Mouse (Mus musculus) erythroblast, embryonic 14.5 days (primary cell): ENCODE results near the gene N4bp2l2. TPM values are rescaled to one million over a fixed set of nuclear protein-coding genes. Genes with fewer than 3 reads are reported as not detected.
"Not testable (repeated sequence)": the region's sequence is repeated elsewhere in the genome, so short reads cannot be mapped to it uniquely, and the experiment has no call there.

Experiments
- H3K27me3 ChIP-seq: 2 replicates; pipeline ENCODE4 v1.6.1; 2012; ENCODE audit warnings: inconsistent platforms; ENCODE audit not compliant: control insufficient read depth
- H3K36me3 ChIP-seq: 2 replicates; pipeline ENCODE4 v1.6.1; 2012; ENCODE audit warnings: mild to moderate bottlenecking, inconsistent platforms; ENCODE audit not compliant: control insufficient read depth
- H3K4me1 ChIP-seq: 2 replicates; pipeline ENCODE4 v1.6.1; 2012; ENCODE audit warnings: inconsistent platforms; ENCODE audit not compliant: control insufficient read depth
- H3K4me3 ChIP-seq: replicated peaks from 2 replicates; pipeline ENCODE3; 2012; ENCODE audit warnings: moderate library complexity, mild to moderate bottlenecking, inconsistent platforms
- H3K9me3 ChIP-seq: 2 replicates; pipeline ENCODE4 v1.6.1; 2012; ENCODE audit warnings: low read length, inconsistent platforms, mixed read lengths; ENCODE audit not compliant: control insufficient read depth
- GATA1 ChIP-seq: IDR thresholded peaks from 2 replicates; pipeline ENCODE4 v1.6.1; 2012; ENCODE audit warnings: low read length, inconsistent platforms, mixed read lengths
- TAL1 ChIP-seq: IDR thresholded peaks from 3 replicates; pipeline ENCODE4 v1.6.1; 2012; ENCODE audit warnings: low read length, inconsistent platforms, mixed read lengths
- polyA plus RNA-seq: library from polyadenylated mRNA; stranded (reverse); fragments of >175 nt; gene quantifications from 2 replicates; pipeline ENCODE4 v1.2.3, GENCODE M21; 2012

The N4bp2l2 gene
- polyA plus RNA-seq, 1 experiment = 1.5 TPM

DNA sequence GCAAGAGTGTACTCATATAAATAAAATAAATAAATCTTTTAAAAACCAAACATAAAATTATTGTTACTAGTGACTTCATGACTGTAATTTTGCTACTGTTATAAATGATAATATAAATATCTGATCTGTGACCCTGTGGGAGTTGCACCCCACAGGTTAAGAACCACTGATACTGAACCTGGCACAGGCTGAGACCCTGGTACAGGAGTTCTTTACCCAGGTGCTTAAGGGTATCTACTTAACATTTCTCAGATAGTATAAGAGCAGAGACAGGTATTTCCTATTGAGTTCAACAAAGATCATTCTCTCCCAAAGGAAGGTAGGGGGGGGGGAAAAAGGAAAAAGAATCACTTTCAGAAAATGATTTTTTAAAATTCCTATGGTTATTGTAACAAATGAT lies 11.4 kb downstream of the N4bp2l2 start:
- Histone ChIP-seq H3K36me3 (peaks cover 83% of the 10 kb centered on the region), H3K27me3 (no peaks in the 10 kb centered on the region), H3K4me1 (peaks cover 18% of the 10 kb centered on the region), H3K9me3 (no peaks in the 10 kb centered on the region), H3K4me3 (no peak overlapping the region)
- TF ChIP-seq GATA1 (no peak), TAL1 (no peak)

DNA sequence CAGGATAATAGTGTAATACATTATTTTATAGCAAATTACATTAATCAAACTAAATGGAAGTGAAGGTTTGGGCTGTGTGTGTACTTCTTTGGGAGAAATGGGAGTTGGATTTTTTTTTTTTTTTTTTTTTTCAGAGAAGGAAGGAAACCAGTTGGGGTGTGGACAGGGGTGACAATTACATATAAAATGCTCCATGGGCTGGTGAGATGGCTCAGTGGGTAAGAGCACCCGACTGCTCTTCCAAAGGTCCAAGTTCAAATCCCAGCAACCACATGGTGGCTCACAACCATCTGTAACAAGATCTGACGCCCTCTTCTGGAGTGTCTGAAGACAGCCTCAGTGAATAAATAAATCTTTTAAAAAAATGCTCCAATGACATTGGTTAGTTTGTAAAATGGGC lies 13.4 kb downstream of the N4bp2l2 start:
- TF ChIP-seq TAL1 (no peak), GATA1 (no peak)
- H3K4me1 ChIP-seq = peaks cover 5% of the 10 kb centered on the region
- H3K4me3 ChIP-seq = no peak overlapping the region
- peaks cover 84% of the 10 kb centered on the region for H3K36me3 ChIP-seq
- H3K9me3 ChIP-seq = no peaks in the 10 kb centered on the region
- H3K27me3 ChIP-seq = no peaks in the 10 kb centered on the region

DNA sequence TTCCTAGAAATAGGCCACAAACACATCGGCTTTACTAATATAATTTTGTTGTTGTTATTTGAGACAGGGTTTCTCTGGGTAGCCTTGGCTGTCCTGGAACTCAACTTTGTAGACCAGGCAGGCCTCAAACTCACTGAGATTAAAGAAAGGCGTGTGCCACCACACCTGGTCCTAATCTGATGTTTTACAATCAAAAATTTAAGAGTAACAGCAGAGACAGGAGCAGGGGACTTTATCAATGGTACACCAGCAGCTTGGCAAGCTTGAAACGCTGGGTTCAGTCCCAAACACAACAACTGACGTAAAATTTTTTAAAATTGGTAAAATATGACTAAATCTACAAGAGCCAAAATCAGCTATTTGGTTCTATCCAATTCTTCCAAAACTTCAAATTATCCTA lies 21.1 kb downstream of the N4bp2l2 start:
- peaks cover 44% of the 10 kb centered on the region for H3K4me1 ChIP-seq
- no peak overlapping the region for H3K4me3 ChIP-seq
- no peaks in the 10 kb centered on the region for H3K9me3 ChIP-seq
- H3K36me3 ChIP-seq = peaks cover 94% of the 10 kb centered on the region
- no peaks in the 10 kb centered on the region for H3K27me3 ChIP-seq
- TF ChIP-seq TAL1 (no peak), GATA1 (no peak)

DNA sequence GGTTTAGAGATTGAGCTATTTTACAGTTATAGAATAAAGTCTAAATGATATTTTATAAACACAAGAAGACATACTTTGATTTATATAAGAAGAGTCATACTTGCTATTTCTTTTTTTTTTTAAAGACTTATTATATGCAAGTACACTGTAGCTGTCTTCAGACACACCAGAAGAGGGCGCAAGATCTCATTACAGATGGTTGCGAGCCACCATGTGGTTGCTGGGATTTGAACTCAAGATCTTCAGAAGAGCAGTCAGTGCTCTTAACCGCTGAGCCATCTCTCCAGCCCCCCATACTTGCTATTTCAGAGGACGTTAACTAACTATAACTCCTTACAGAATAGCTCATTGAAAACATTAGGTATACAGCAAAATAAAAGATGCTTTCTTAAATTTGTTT lies 22.6 kb downstream of the N4bp2l2 start:
- H3K4me1 ChIP-seq = peaks cover 44% of the 10 kb centered on the region
- not testable (repeated sequence) for H3K9me3 ChIP-seq, H3K4me3 ChIP-seq, H3K27me3 ChIP-seq
- H3K36me3 ChIP-seq = peaks cover 93% of the 10 kb centered on the region

DNA sequence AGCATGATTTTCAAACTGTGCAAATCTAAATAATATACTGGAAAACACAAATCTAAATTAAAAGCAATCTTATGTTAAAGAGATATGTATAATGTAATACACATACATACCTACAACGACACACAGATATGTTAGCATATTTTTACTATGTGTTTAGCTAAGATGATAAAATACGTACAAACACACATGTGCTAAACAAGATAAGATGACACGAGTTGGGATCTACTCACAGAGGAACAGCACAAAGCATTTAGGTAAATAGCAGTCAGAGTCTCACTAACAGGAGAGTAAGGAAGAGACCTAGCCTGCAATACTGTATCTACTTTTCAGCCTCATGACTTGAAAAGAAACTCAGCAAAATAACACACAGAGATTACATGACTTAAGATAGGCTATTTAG lies 24.5 kb downstream of the N4bp2l2 start:
- peaks cover 44% of the 10 kb centered on the region for H3K4me1 ChIP-seq
- H3K9me3 ChIP-seq = no peaks in the 10 kb centered on the region
- TF ChIP-seq GATA1 = peak; percentile 39; the same call in 1 of the 2 replicates
- no peak; the same call in 2 of the 3 replicates for TF ChIP-seq TAL1
- peaks cover 93% of the 10 kb centered on the region for H3K36me3 ChIP-seq
- no peaks in the 10 kb centered on the region for H3K27me3 ChIP-seq
- H3K4me3 ChIP-seq = no peak overlapping the region

DNA sequence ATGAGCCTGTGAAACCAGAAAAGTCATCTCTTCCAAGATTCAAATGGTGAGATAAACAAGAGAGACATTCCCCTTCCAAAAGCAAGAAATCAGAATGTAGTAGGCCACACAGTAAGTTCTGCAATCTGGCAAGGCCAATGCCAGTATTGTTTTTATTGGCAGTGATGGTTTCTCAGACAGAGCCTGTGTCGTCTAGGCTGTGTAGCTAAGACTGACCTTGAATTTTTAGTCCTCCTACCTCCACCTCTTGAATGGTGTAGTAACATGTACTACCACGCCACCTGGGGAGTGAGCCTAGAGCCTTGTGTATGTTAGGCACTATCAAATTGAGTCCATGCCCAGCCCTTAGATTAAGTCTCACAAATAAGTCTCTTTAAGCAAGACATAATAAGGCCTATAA lies 36.3 kb downstream of the N4bp2l2 start:
- H3K27me3 ChIP-seq = no peaks in the 10 kb centered on the region
- H3K4me3 ChIP-seq = no peak overlapping the region
- H3K9me3 ChIP-seq = no peaks in the 10 kb centered on the region
- TF ChIP-seq GATA1 = no peak
- no peaks in the 10 kb centered on the region for H3K4me1 ChIP-seq
- H3K36me3 ChIP-seq = peaks cover 53% of the 10 kb centered on the region

DNA sequence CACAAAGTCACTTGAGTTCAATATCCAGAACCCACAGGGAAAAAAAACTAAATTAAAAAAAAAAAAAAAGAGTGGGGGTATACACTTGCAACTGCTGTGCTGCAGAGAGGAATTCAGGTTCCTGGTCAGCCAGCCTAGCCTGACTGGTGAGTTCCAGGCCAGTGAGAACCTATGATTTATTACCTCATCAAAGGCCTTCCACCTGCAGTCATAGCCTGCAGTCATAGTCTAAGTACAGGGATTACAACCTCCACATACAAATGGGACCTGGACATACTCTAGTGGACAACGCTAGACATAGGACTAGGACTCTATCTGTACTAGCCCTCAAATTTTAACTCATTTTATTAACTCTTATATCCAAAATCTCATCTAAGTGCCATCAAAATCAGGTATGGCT lies 36.7 kb downstream of the N4bp2l2 start:
- Histone ChIP-seq H3K27me3 (no peaks in the 10 kb centered on the region), H3K4me3 (no peak overlapping the region), H3K36me3 (peaks cover 52% of the 10 kb centered on the region), H3K9me3 (no peaks in the 10 kb centered on the region), H3K4me1 (no peaks in the 10 kb centered on the region)
- TF ChIP-seq GATA1 (no peak), TAL1 (no peak)

DNA sequence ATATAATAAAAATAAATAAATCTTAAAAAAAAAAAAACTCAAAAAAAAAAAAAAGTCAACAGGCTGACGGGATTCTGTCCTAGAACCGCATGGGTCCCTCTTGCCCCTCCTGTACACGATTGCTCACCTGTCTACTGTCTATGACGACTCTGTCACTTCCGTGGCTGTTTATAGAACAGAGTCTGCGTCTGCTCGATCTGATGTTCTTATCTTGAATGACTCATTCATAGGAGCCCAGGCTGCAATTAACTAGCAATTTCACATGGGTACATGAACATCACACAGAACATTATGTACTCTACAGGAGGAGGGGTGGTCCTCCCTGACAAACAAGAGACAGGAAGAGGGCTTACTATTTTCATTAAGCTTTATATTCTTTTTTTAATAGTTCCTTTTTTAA lies 40.5 kb downstream of the N4bp2l2 start:
- no peak overlapping the region for H3K4me3 ChIP-seq
- no peaks in the 10 kb centered on the region for H3K9me3 ChIP-seq
- H3K27me3 ChIP-seq = no peaks in the 10 kb centered on the region
- TF ChIP-seq TAL1 (no peak), GATA1 (no peak)
- peaks cover 35% of the 10 kb centered on the region for H3K36me3 ChIP-seq
- H3K4me1 ChIP-seq = no peaks in the 10 kb centered on the region

DNA sequence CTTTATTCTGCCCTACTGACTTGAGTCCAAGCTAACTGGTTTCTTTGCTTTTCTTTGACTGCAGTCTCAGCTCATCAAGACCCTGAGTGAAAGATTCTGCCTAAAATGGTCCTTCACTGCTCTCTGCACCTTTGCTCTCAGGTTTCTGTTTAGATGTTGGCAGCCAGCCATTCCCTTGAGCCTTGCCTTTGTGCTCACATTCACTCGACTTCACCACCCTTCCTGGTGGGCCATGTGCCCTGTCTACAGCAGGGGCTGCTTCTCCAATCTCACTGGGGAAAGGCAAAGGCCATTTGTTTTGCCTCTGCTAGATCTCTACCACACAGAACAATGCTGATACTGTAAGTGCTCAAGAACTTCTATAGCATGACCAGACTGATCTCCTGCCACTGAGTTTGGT lies 43.2 kb downstream of the N4bp2l2 start:
- H3K36me3 ChIP-seq = peaks cover 21% of the 10 kb centered on the region
- H3K9me3 ChIP-seq = no peaks in the 10 kb centered on the region
- TF ChIP-seq GATA1 (no peak), TAL1 (no peak)
- no peaks in the 10 kb centered on the region for H3K4me1 ChIP-seq
- H3K27me3 ChIP-seq = no peaks in the 10 kb centered on the region
- no peak overlapping the region for H3K4me3 ChIP-seq

DNA sequence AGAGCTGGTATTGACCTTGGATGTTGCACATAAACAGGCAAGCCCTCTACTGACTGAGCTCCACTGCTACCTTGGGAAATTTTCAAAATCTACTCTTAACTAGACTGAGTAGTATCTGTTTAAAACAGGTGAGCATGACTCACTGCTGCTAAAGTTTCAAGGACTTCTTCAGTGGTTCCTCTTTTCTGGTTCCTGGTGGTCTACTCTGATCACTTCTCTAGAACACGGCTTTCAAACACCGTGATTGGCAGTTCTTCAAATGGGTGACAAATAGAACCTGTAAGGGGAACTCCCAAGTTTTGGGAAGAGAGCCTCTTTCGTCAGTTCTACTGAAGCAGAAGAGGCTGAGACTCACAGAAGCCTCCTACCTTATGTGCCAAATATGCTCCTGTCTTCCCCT lies 44.4 kb downstream of the N4bp2l2 start:
- no peak for TF ChIP-seq GATA1
- TF ChIP-seq TAL1 = no peak
- no peaks in the 10 kb centered on the region for H3K4me1 ChIP-seq
- no peak overlapping the region for H3K4me3 ChIP-seq
- no peaks in the 10 kb centered on the region for H3K9me3 ChIP-seq
- peaks cover 14% of the 10 kb centered on the region for H3K36me3 ChIP-seq
- no peaks in the 10 kb centered on the region for H3K27me3 ChIP-seq

DNA sequence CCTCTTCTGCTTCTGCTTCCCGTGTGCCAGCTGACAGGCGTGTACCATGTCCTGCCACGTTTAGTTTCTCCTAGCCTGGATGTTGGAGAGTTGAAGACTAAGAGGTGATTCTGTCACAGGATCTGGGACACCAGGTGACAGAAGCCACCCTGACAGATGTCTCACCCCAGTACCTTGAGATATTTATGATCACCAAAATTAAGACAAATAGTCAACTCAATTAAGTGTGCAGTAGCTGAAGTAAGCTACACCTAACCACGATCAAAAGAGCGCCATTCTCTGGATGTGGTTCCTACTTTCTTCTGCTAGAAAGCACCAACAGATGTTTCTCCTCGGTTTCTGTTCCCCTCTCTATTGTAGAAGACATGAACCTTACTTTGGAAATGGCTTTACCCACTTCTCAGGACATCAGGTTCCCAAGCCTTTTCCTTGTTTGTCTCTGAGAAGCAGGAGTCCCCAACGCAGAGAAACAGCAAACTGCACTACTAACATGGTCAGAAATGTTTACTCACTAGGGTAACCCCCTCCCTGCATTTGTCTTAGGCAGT lies 45.3 kb downstream of the N4bp2l2 start:
- no peak for TF ChIP-seq TAL1
- no peak for TF ChIP-seq GATA1
- no peaks in the 10 kb centered on the region for H3K4me1 ChIP-seq
- H3K36me3 ChIP-seq = peaks cover 14% of the 10 kb centered on the region
- H3K9me3 ChIP-seq = no peaks in the 10 kb centered on the region
- no peak overlapping the region for H3K4me3 ChIP-seq
- no peaks in the 10 kb centered on the region for H3K27me3 ChIP-seq
